Mouse (Mus musculus): ENCODE measurements around the gene Ctu2. TPM values are rescaled to one million over a fixed set of nuclear protein-coding genes. Genes with fewer than 3 reads are reported as not detected.

Gene Ctu2
- total and polyA plus RNA-seq, 3 experiments: 8.8 to 19.4 (median 10.9) TPM

GRCm38 (mm10) chr8:122436586-122437125 is 39.3 kb upstream of the Ctu2 start:
- no peak for TF ChIP-seq TAL1 (conservative IDR thresholded peaks at IDR 0.05; ENCODE audit: low read depth, low read length)
- no peak for TF ChIP-seq POLR2AphosphoS5 (IDR thresholded peaks at IDR 0.05; ENCODE audit: insufficient replicate concordance, low read depth, low read length)
- TF ChIP-seq GATA2 (IDR thresholded peaks at IDR 0.05; ENCODE audit: borderline replicate concordance, low read depth, low read length): no peak
- no peak for TF ChIP-seq CTCF (IDR thresholded peaks at IDR 0.05; ENCODE audit: low read depth, low read length)
- TF ChIP-seq GATA1 (IDR thresholded peaks at IDR 0.05; ENCODE audit: borderline replicate concordance, low read length): no peak
- H3K27me3 ChIP-seq (ENCODE audit: insufficient read depth, low read length): no peaks in the 10 kb centered on the region
- H3K4me1 ChIP-seq (ENCODE audit: insufficient read depth, low read depth, low read length): peaks cover 67% of the 10 kb centered on the region
- no peak for ATAC-seq (ENCODE audit: extremely low read depth, insufficient number of reproducible peaks, low FRiP score, poor library complexity, severe bottlenecking)
- peaks cover 3% of the 10 kb centered on the region for H3K9me3 ChIP-seq (replicated peaks)
- peaks cover 78% of the 10 kb centered on the region for H3K36me3 ChIP-seq (replicated peaks)
- DNase-seq (ENCODE audit: low spot score): peak; percentile 46
- peak overlapping the region; percentile 57; the same call in 1 of the 2 replicates for H3K4me3 ChIP-seq (ENCODE audit: low read depth, low read length)

GRCm38 (mm10) chr8:122437708-122438331 is 38.1 kb upstream of the Ctu2 start:
- DNase-seq (ENCODE audit: low spot score): no peak
- TF ChIP-seq POLR2AphosphoS5 (IDR thresholded peaks at IDR 0.05; ENCODE audit: insufficient replicate concordance, low read depth, low read length) (no peak), TAL1 (conservative IDR thresholded peaks at IDR 0.05; ENCODE audit: low read depth, low read length) (no peak)
- ATAC-seq (ENCODE audit: extremely low read depth, insufficient number of reproducible peaks, low FRiP score, poor library complexity, severe bottlenecking): no peak
- H3K4me1 ChIP-seq (ENCODE audit: insufficient read depth, low read depth, low read length): peaks cover 62% of the 10 kb centered on the region
- H3K36me3 ChIP-seq (replicated peaks): peaks cover 78% of the 10 kb centered on the region
- H3K9me3 ChIP-seq (replicated peaks): peaks cover 3% of the 10 kb centered on the region
- H3K27me3 ChIP-seq (ENCODE audit: insufficient read depth, low read length): no peaks in the 10 kb centered on the region
- peak overlapping the region; percentile 57; the same call in 1 of the 2 replicates for H3K4me3 ChIP-seq (ENCODE audit: low read depth, low read length)

GRCm38 (mm10) chr8:122439336-122439735 is 36.6 kb upstream of the Ctu2 start:
- Histone ChIP-seq H3K4me1 (ENCODE audit: insufficient read depth, low read depth, low read length) (peaks cover 58% of the 10 kb centered on the region), H3K27me3 (ENCODE audit: insufficient read depth, low read length) (no peaks in the 10 kb centered on the region), H3K36me3 (replicated peaks) (peaks cover 63% of the 10 kb centered on the region), H3K4me3 (ENCODE audit: low read depth, low read length) (no peak overlapping the region; the same call in 1 of the 2 replicates), H3K9me3 (replicated peaks) (peaks cover 3% of the 10 kb centered on the region)
- TF ChIP-seq GATA2 (IDR thresholded peaks at IDR 0.05; ENCODE audit: borderline replicate concordance, low read depth, low read length) (no peak), POLR2AphosphoS5 (IDR thresholded peaks at IDR 0.05; ENCODE audit: insufficient replicate concordance, low read depth, low read length) (no peak), TAL1 (conservative IDR thresholded peaks at IDR 0.05; ENCODE audit: low read depth, low read length) (no peak), GATA1 (IDR thresholded peaks at IDR 0.05; ENCODE audit: borderline replicate concordance, low read length) (no peak), CTCF (IDR thresholded peaks at IDR 0.05; ENCODE audit: low read depth, low read length) (no peak)
- DNase-seq (ENCODE audit: low spot score): no peak
- ATAC-seq (ENCODE audit: extremely low read depth, insufficient number of reproducible peaks, low FRiP score, poor library complexity, severe bottlenecking): no peak

- ATAC-seq (ENCODE audit: extremely low read depth, insufficient number of reproducible peaks, low FRiP score, poor library complexity, severe bottlenecking): no peak
- no peaks in the 10 kb centered on the region for H3K9me3 ChIP-seq (replicated peaks)
These were observed 34.6 kb upstream of the Ctu2 start for GRCm38 (mm10) chr8:122441326-122441725.

GRCm38 (mm10) chr8:122442356-122442755 is 33.6 kb upstream of the Ctu2 start:
- DNase-seq (ENCODE audit: low spot score): no peak
- peaks cover 45% of the 10 kb centered on the region for H3K36me3 ChIP-seq (replicated peaks)
- H3K4me3 ChIP-seq (ENCODE audit: low read depth, low read length): peak overlapping the region; percentile 77
- no peak for ATAC-seq (ENCODE audit: extremely low read depth, insufficient number of reproducible peaks, low FRiP score, poor library complexity, severe bottlenecking)
- H3K27me3 ChIP-seq (ENCODE audit: insufficient read depth, low read length): peaks cover 15% of the 10 kb centered on the region
- peaks cover 57% of the 10 kb centered on the region for H3K4me1 ChIP-seq (ENCODE audit: insufficient read depth, low read depth, low read length)
- TF ChIP-seq TAL1 (conservative IDR thresholded peaks at IDR 0.05; ENCODE audit: low read depth, low read length) (no peak), POLR2AphosphoS5 (IDR thresholded peaks at IDR 0.05; ENCODE audit: insufficient replicate concordance, low read depth, low read length) (no peak), CTCF (IDR thresholded peaks at IDR 0.05; ENCODE audit: low read depth, low read length) (no peak), GATA2 (IDR thresholded peaks at IDR 0.05; ENCODE audit: borderline replicate concordance, low read depth, low read length) (no peak), GATA1 (IDR thresholded peaks at IDR 0.05; ENCODE audit: borderline replicate concordance, low read length) (no peak)
- H3K9me3 ChIP-seq (replicated peaks): no peaks in the 10 kb centered on the region

More at GRCm38 (mm10) chr8:122441326-122441725, 34.6 kb upstream of the Ctu2 start:
- H3K36me3 ChIP-seq (replicated peaks): peaks cover 55% of the 10 kb centered on the region
- H3K4me3 ChIP-seq (ENCODE audit: low read depth, low read length): no peak overlapping the region
- TF ChIP-seq GATA1 (IDR thresholded peaks at IDR 0.05; ENCODE audit: borderline replicate concordance, low read length): no peak
- TF ChIP-seq POLR2AphosphoS5 (IDR thresholded peaks at IDR 0.05; ENCODE audit: insufficient replicate concordance, low read depth, low read length): no peak
- no peak for TF ChIP-seq CTCF (IDR thresholded peaks at IDR 0.05; ENCODE audit: low read depth, low read length)
- TF ChIP-seq GATA2 (IDR thresholded peaks at IDR 0.05; ENCODE audit: borderline replicate concordance, low read depth, low read length): no peak
- TF ChIP-seq TAL1 (conservative IDR thresholded peaks at IDR 0.05; ENCODE audit: low read depth, low read length): no peak
- DNase-seq (ENCODE audit: low spot score): no peak
- H3K4me1 ChIP-seq (ENCODE audit: insufficient read depth, low read depth, low read length): peaks cover 67% of the 10 kb centered on the region
- H3K27me3 ChIP-seq (ENCODE audit: insufficient read depth, low read length): peaks cover 6% of the 10 kb centered on the region; the same call in 1 of the 2 replicates

GRCm38 (mm10) chr8:122442781-122443180 is 33.2 kb upstream of the Ctu2 start:
- DNase-seq (ENCODE audit: low spot score) (no peak), ATAC-seq (ENCODE audit: extremely low read depth, insufficient number of reproducible peaks, low FRiP score, poor library complexity, severe bottlenecking) (no peak)
- H3K27me3 ChIP-seq (ENCODE audit: insufficient read depth, low read length): peaks cover 19% of the 10 kb centered on the region
- H3K4me1 ChIP-seq (ENCODE audit: insufficient read depth, low read depth, low read length): peaks cover 52% of the 10 kb centered on the region
- TF ChIP-seq TAL1 (conservative IDR thresholded peaks at IDR 0.05; ENCODE audit: low read depth, low read length) (no peak), CTCF (IDR thresholded peaks at IDR 0.05; ENCODE audit: low read depth, low read length) (no peak), GATA1 (IDR thresholded peaks at IDR 0.05; ENCODE audit: borderline replicate concordance, low read length) (no peak)
- H3K9me3 ChIP-seq (replicated peaks): no peaks in the 10 kb centered on the region
- peak overlapping the region; percentile 77 for H3K4me3 ChIP-seq (ENCODE audit: low read depth, low read length)
- peaks cover 40% of the 10 kb centered on the region for H3K36me3 ChIP-seq (replicated peaks)

Measured in G1E (cell line).